Mouse (Mus musculus) hindbrain, embryonic 13.5 days (tissue): Measurements from ENCODE around the gene Hivep3. TPM values are rescaled to one million over a fixed set of nuclear protein-coding genes. Genes with fewer than 3 reads are reported as not detected.

Experiments used
- ATAC-seq: fragments of 200-750 bp; cut with Nextera tagmentation; 2 replicates; pipeline ENCODE4 v1.8.0; 2017; ENCODE audit warnings: moderate TSS enrichment; ENCODE audit not compliant: low FRiP score
- H3K27ac ChIP-seq: fragments of 300-500 bp; sonication (generic); 2 replicates; pipeline ENCODE4 v1.5.1; 2015; ENCODE audit warnings: inconsistent platforms, mild to moderate bottlenecking, moderate library complexity
- H3K27me3 ChIP-seq: fragments of 300-500 bp; sonication (generic); 2 replicates; pipeline ENCODE4 v1.6.1; 2015; ENCODE audit warnings: mild to moderate bottlenecking, inconsistent platforms
- H3K36me3 ChIP-seq: fragments of 300-500 bp; sonication (generic); 2 replicates; pipeline ENCODE4 v1.6.1; 2015; ENCODE audit warnings: mild to moderate bottlenecking, inconsistent platforms
- H3K4me1 ChIP-seq: fragments of 300-500 bp; sonication (generic); replicated peaks from 2 replicates; pipeline ENCODE4 v1.6.1; 2015; ENCODE audit warnings: inconsistent platforms
- H3K4me2 ChIP-seq: fragments of 300-500 bp; sonication (generic); 2 replicates; pipeline ENCODE4 v1.6.1; 2015; ENCODE audit warnings: inconsistent platforms, mild to moderate bottlenecking, moderate library complexity
- H3K4me3 ChIP-seq: fragments of 300-500 bp; sonication (generic); 2 replicates; pipeline ENCODE4 v1.5.1; 2015; ENCODE audit warnings: mild to moderate bottlenecking, inconsistent platforms
- H3K9ac ChIP-seq: fragments of 300-500 bp; sonication (generic); 2 replicates; pipeline ENCODE4 v1.6.1; 2015; ENCODE audit warnings: mild to moderate bottlenecking, inconsistent platforms
- H3K9me3 ChIP-seq: fragments of 300-500 bp; sonication (generic); 2 replicates; pipeline ENCODE4 v1.6.1; 2016; ENCODE audit warnings: inconsistent platforms
- WGBS: fragments of 180-500 bp; shearing (Covaris S2); methylation state at CpG from one replicate; pipeline ENCODE4 v1.1.7; 2015; 5-methylcytosine and 5-hydroxymethylcytosine counted together
- polyA plus RNA-seq: library from polyadenylated mRNA; unstranded; fragments of >200 nt; fragmentation: Nextera tagmentation; extraction: Ambion mirVana; gene quantifications from 2 replicates; pipeline ENCODE4 v1.2.1, GENCODE M21; 2015

Gene Hivep3
- polyA plus RNA-seq, 1 experiment from 2014 or later: 12.8 TPM

- 76% methylated on average over 24 of the region's 24 CpGs for WGBS
- ATAC-seq: no peak
These were observed 398.0 kb downstream of the Hivep3 start for GRCm38 (mm10) chr4:120131441-120132220.

GRCm38 (mm10) chr4:120134223-120134622 is 400.6 kb downstream of the Hivep3 start:
- no peak for ATAC-seq
- Histone ChIP-seq H3K27ac (no peak overlapping the region), H3K4me1 (peaks cover 20% of the 10 kb centered on the region), H3K36me3 (0 out of 2 replicates have a peak, but pooled peaks cover 8% of the 10 kb centered on the region), H3K27me3 (0 out of 2 replicates have a peak, but pooled peaks cover 5% of the 10 kb centered on the region), H3K9me3 (no peaks in the 10 kb centered on the region), H3K4me2 (no peak overlapping the region), H3K9ac (no peak overlapping the region), H3K4me3 (no peak overlapping the region)
- WGBS: 65% methylated on average over 6 of the region's 6 CpGs

More at GRCm38 (mm10) chr4:120131441-120132220, 398.0 kb downstream of the Hivep3 start:
- H3K27ac ChIP-seq: no peak overlapping the region; the same call in 1 of the 2 replicates
- H3K9ac ChIP-seq: no peak overlapping the region; the same call in none of the 2 replicates
- H3K4me1 ChIP-seq: peaks cover 20% of the 10 kb centered on the region
- H3K9me3 ChIP-seq: no peaks in the 10 kb centered on the region
- 0 out of 2 replicates have a peak, but pooled peaks cover 8% of the 10 kb centered on the region for H3K36me3 ChIP-seq
- H3K27me3 ChIP-seq: 0 out of 2 replicates have a peak, but pooled peaks cover 5% of the 10 kb centered on the region
- no peak overlapping the region for H3K4me3 ChIP-seq
- H3K4me2 ChIP-seq: no peak overlapping the region

- 100% methylated on average over 1 of the region's 1 CpGs for WGBS
- Histone ChIP-seq H3K36me3 (no peaks in the 10 kb centered on the region), H3K4me3 (no peak overlapping the region), H3K4me1 (no peaks in the 10 kb centered on the region), H3K27ac (no peak overlapping the region), H3K9me3 (no peaks in the 10 kb centered on the region), H3K9ac (no peak overlapping the region), H3K4me2 (no peak overlapping the region), H3K27me3 (no peaks in the 10 kb centered on the region)
- no peak for ATAC-seq
These were observed 408.2 kb downstream of the Hivep3 start for GRCm38 (mm10) chr4:120141810-120142209.

GRCm38 (mm10) chr4:120142905-120143304 is 409.3 kb downstream of the Hivep3 start:
- H3K9ac ChIP-seq: no peak overlapping the region
- H3K4me1 ChIP-seq: no peaks in the 10 kb centered on the region
- no peak overlapping the region for H3K4me3 ChIP-seq
- no peak overlapping the region for H3K27ac ChIP-seq
- H3K4me2 ChIP-seq: no peak overlapping the region
- peaks cover 6% of the 10 kb centered on the region; the same call in 1 of the 2 replicates for H3K27me3 ChIP-seq
- WGBS: 83% methylated on average over 9 of the region's 9 CpGs
- no peak for ATAC-seq
- H3K9me3 ChIP-seq: no peaks in the 10 kb centered on the region
- no peaks in the 10 kb centered on the region for H3K36me3 ChIP-seq

GRCm38 (mm10) chr4:120144343-120144742 is 410.8 kb downstream of the Hivep3 start:
- peaks cover 9% of the 10 kb centered on the region for H3K4me1 ChIP-seq
- H3K27me3 ChIP-seq: peaks cover 12% of the 10 kb centered on the region
- no peak overlapping the region for H3K9ac ChIP-seq
- H3K27ac ChIP-seq: no peak overlapping the region
- no peaks in the 10 kb centered on the region for H3K36me3 ChIP-seq
- no peaks in the 10 kb centered on the region for H3K9me3 ChIP-seq
- no peak overlapping the region for H3K4me3 ChIP-seq
- no peak overlapping the region for H3K4me2 ChIP-seq
- WGBS: 84% methylated on average over 5 of the region's 5 CpGs
- ATAC-seq: no peak

GRCm38 (mm10) chr4:120145931-120146330 is 412.3 kb downstream of the Hivep3 start:
- Histone ChIP-seq H3K4me3 (no peak overlapping the region), H3K36me3 (no peaks in the 10 kb centered on the region), H3K9me3 (no peaks in the 10 kb centered on the region), H3K27me3 (peaks cover 24% of the 10 kb centered on the region), H3K27ac (no peak overlapping the region), H3K4me1 (peaks cover 9% of the 10 kb centered on the region), H3K4me2 (no peak overlapping the region), H3K9ac (no peak overlapping the region)
- 83% methylated on average over 8 of the region's 8 CpGs for WGBS
- ATAC-seq: no peak

GRCm38 (mm10) chr4:120148291-120149141 is 414.9 kb downstream of the Hivep3 start:
- H3K27me3 ChIP-seq: peaks cover 24% of the 10 kb centered on the region
- 5% methylated on average over 45 of the region's 45 CpGs for WGBS
- H3K27ac ChIP-seq: no peak overlapping the region

GRCm38 (mm10) chr4:120149142-120149524 is 415.5 kb downstream of the Hivep3 start:
- WGBS: 36% methylated on average over 3 of the region's 3 CpGs
- Histone ChIP-seq H3K9me3 (no peaks in the 10 kb centered on the region), H3K36me3 (no peaks in the 10 kb centered on the region), H3K27ac (no peak overlapping the region), H3K27me3 (peaks cover 24% of the 10 kb centered on the region), H3K4me3 (peak overlapping the region; percentile 25; the same call in 1 of the 2 replicates), H3K4me2 (peak overlapping the region; percentile 55), H3K9ac (peak overlapping the region; percentile 68), H3K4me1 (peaks cover 9% of the 10 kb centered on the region)
- ATAC-seq: 0 out of 2 replicates have a peak, but pooled peaks have one; percentile 15

More at GRCm38 (mm10) chr4:120148291-120149141, 414.9 kb downstream of the Hivep3 start:
- Histone ChIP-seq H3K4me1 (peaks cover 9% of the 10 kb centered on the region), H3K4me3 (peak overlapping the region; percentile 25), H3K9me3 (no peaks in the 10 kb centered on the region), H3K4me2 (peak overlapping the region; percentile 55), H3K36me3 (no peaks in the 10 kb centered on the region), H3K9ac (peak overlapping the region; percentile 68)
- peak; percentile 67 for ATAC-seq

GRCm38 (mm10) chr4:120150345-120150920 is 416.8 kb downstream of the Hivep3 start:
- H3K9ac ChIP-seq: no peak overlapping the region
- 58% methylated on average over 6 of the region's 6 CpGs for WGBS
- H3K36me3 ChIP-seq: no peaks in the 10 kb centered on the region
- H3K4me2 ChIP-seq: no peak overlapping the region
- ATAC-seq: no peak
- no peak overlapping the region for H3K4me3 ChIP-seq
- no peak overlapping the region for H3K27ac ChIP-seq
- H3K4me1 ChIP-seq: peaks cover 9% of the 10 kb centered on the region
- no peaks in the 10 kb centered on the region for H3K9me3 ChIP-seq
- H3K27me3 ChIP-seq: peaks cover 24% of the 10 kb centered on the region

GRCm38 (mm10) chr4:120151906-120152305 is 418.3 kb downstream of the Hivep3 start:
- Histone ChIP-seq H3K27me3 (peaks cover 24% of the 10 kb centered on the region), H3K9ac (no peak overlapping the region), H3K27ac (no peak overlapping the region), H3K9me3 (no peaks in the 10 kb centered on the region), H3K36me3 (no peaks in the 10 kb centered on the region), H3K4me3 (no peak overlapping the region), H3K4me1 (peaks cover 9% of the 10 kb centered on the region), H3K4me2 (no peak overlapping the region)
- no peak for ATAC-seq
- WGBS: 95% methylated on average over 6 of the region's 6 CpGs

GRCm38 (mm10) chr4:120152648-120153047 is 419.1 kb downstream of the Hivep3 start:
- Histone ChIP-seq H3K9me3 (no peaks in the 10 kb centered on the region), H3K27ac (no peak overlapping the region), H3K4me3 (no peak overlapping the region), H3K36me3 (no peaks in the 10 kb centered on the region), H3K9ac (no peak overlapping the region), H3K4me2 (no peak overlapping the region), H3K4me1 (peaks cover 9% of the 10 kb centered on the region), H3K27me3 (peaks cover 21% of the 10 kb centered on the region)
- no peak for ATAC-seq
- 63% methylated on average over 4 of the region's 4 CpGs for WGBS

- ATAC-seq: no peak
- Histone ChIP-seq H3K4me3 (no peak overlapping the region), H3K9me3 (no peaks in the 10 kb centered on the region), H3K9ac (no peak overlapping the region), H3K4me2 (no peak overlapping the region), H3K36me3 (no peaks in the 10 kb centered on the region), H3K4me1 (peaks cover 5% of the 10 kb centered on the region), H3K27ac (no peak overlapping the region), H3K27me3 (peaks cover 16% of the 10 kb centered on the region)
- WGBS: 93% methylated on average over 3 of the region's 3 CpGs
These were observed 420.2 kb downstream of the Hivep3 start for GRCm38 (mm10) chr4:120153736-120154135.
